Mouse (Mus musculus): ENCODE data around the gene Spa17.

Spa17 gene

DNA sequence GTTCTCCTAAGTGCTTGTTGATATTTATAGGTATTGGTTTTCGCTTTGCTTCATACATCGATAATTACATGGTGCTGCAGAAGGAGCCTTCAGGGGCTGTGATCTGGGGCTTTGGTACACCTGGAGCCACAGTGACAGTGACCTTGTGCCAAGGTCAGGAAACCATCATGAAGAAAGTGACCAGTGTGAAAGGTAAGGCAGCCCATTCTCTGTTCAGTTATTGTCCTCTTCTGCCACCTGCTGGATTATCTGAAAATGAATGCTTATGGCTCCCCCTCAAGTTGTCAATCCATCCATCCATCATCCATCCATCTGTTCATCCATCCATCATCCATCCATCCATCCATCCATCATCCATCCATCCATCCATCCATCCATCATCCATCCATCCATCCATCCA lies 3.2 kb upstream of the Spa17 start:
- peak; percentile 43 for DNase-seq (ENCODE audit: low read depth, low spot score)

DNA sequence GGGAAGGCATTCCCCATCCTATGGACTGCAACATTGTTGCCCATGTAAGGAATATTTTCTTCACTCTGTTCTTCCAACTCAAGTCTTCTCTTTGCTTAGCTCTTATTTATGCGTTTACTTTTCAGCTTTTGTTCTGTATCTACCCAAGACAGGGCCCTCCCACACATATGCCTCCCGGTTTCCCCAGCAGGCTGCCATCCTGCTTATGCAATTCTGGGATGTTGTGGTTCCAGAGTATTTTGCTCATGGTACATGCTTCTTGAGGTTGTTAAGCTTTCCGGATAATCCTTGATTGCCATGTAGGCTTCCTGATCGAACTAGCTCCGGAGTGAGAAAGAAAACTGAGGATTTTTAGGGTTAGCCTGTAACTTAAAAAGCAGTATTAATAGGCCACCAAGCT lies 1.7 kb upstream of the Spa17 start:
- no peak for DNase-seq (ENCODE audit: low read depth, low spot score)

DNA sequence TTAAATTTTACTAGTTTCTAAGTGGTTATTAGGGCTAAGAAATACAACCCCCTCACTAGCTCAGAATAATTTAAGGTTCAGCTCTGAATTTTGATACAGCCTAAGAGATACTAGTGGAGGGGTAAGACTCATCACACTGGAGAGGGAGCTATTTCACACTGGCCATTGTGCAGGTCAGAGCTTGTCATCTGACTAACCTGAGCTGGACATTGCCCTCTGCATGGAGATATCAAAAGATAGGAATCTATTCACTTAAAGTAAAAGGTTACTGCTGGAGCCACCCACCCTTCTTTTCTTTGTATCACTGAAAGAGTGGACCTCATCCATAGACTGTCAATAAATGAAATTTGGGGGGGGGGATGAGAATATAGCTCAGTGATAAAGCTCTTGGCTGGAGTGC lies 794 bp upstream of the Spa17 start:
- DNase-seq (ENCODE audit: low read depth, low spot score): no peak

DNA sequence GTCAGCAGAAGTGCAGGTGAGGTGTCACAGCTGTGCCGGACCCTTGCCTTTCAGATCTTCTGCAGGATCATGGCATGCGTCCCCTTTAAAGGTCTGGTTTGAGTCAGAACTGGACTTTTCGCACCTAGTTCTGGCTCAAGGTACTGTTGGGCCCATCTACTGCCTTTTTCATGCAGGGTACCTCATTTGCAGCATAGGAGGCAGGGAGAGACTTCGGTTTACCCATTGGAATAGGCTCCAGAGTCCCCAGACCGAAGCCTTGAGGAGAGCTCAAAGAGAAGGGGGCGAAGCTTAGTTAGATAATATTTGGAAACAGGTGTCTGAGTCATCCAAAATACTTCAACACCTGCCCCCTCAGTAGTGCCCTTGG lies 374 bp upstream of the Spa17 start:
- no peak for DNase-seq (ENCODE audit: low read depth, low spot score)

DNA sequence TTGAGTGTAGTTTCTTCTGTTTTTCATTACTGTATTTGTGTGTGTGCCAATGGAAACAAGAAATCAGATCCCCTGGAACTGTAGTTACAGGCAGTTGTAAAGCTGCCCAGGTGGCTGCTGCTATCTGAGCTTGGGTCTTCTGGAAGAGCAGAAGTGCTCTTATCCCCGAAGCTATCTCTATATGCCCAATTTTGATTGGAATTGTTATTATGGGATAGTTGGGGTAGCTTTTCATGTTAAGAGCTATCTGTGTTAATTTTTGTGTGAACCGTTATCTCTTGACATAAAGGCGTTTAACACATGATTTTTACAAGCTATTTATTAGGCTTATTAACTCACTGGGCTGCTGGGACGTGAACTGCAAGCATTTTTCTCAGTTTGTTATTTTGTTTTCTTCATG lies 4.0 kb downstream of the Spa17 start:
- DNase-seq (ENCODE audit: low read depth, low spot score): no peak

DNA sequence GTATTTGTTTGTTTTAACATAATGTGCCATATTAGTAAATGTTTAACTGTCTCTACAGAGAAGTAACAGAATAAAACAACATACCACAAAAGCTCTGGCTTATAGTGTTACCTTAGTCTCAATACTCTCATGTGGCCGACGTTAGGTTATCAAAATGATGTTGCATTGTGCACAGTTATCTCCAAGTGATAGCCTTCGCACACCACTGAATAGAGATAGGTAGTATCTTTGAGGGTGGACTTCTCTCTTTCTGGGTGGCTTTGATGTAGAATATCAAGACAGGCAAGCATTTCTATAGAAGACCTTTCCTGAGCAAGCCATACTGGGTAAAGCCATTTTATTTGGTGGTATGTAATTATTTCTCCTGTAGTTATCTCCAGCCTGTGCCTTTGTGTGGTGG lies 8.4 kb downstream of the Spa17 start:
- DNase-seq (ENCODE audit: low read depth, low spot score): no peak

DNA sequence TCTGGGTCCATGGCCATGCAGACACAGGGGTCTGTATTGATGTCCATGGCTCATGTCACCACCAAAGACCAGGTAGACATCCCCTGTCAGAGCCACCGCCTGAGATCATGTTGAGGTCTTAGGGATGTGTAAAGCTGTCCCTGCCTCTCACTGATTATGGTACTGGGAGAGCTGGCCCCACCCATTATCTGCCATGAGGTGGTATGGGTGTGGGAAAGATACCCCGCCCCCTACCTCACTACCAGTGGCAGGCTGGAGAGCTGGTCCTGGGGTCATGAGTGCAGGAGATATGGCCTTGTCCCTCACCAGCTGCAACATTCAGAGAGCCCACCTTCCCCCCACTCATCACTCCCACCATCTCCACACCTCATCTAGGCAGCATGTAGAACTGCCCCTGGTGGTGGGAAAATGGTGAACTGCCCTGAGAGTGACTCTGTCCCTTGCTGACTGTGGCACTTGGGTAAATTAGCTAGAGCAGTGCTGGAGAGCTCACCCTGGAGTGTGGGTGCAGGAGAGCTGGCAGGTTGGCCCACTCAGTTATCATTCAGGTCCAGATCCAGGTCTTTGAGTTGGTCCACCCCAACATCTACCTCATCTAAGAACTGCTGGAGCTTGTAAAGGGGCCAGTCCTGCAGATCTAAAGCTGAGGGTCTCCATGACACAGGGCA lies 12.8 kb downstream of the Spa17 start:
- no peak for DNase-seq (ENCODE audit: low read depth, low spot score)

DNA sequence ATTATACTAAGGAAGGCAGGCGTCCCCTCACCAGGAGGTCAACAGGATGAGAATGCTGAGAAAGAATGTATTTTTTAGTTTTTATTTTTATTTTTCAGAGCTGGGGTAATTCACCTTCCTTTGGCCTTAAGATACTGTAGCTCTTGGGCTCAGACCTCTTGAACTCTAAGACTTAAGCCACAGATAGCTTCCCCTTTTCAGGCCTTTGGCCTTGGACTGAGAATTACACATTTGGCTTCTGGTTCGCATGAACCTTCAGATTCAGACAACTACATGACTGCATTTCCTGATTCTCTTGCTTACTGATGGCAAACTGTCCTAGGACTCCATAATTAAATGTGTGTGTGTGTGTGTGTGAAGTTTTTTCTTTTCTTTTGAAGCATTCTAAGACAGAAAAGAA lies 14.9 kb downstream of the Spa17 start:
- no peak for DNase-seq (ENCODE audit: low read depth, low spot score)

DNA sequence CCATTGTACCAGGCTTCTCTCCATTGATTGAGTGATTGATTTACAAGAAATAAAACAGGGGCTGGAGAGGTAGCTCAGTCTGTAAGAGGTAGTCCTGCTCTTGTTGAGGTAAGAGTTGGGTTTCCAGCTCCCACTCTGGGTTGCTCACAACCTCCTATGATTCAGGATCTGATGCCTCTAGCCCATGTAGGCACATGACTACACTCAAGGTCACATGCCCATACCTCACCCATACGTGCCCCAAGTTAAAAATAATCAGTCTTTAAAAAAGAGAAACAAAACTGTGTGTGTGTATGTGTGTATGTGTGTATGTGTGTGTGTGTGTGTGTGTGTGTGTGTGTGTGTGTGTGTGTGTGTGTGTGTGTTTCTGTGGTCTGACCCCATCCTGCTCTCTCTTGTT lies 18.0 kb downstream of the Spa17 start:
- no peak for DNase-seq (ENCODE audit: low read depth, low spot score)

DNA sequence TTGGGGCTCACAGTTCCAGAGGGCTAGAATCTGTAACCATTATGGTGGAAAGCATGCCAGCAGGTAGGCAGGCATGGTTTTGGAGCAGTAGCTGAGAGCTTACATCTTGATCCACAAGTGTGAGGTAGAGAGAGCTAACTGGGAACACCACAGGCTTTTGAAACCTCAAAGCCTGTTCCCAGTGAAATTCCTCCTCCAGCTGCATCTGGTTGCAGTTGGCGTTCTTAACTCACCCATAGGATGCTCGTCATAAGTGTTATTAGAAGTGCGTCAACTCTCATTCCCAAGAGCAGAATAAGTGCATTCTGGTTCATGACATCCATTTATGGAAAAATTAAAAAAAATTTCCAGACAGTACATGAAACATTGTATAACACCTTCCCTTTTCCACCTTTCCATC lies 19.8 kb downstream of the Spa17 start:
- DNase-seq (ENCODE audit: low read depth, low spot score): no peak

DNA sequence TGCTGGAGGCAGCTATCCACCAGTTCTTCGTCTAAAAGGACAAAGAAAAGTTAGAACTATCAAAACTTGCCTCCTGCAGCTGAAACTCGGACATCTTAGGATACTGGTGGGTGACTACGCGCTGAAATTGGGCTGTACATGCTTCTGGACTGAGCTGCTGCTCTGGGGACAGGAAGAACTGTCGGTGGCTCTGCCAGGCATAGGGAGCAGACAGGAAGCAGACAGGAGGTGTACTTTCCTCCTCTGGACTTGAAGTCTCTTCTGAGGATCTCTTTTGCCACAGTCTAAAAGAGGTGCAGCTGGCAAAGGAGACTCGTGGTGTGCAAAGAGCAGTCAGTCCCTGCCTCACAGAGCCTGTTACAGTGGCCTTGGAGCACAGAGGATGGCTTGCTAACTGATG lies 20.9 kb downstream of the Spa17 start:
- DNase-seq (ENCODE audit: low read depth, low spot score): no peak

DNA sequence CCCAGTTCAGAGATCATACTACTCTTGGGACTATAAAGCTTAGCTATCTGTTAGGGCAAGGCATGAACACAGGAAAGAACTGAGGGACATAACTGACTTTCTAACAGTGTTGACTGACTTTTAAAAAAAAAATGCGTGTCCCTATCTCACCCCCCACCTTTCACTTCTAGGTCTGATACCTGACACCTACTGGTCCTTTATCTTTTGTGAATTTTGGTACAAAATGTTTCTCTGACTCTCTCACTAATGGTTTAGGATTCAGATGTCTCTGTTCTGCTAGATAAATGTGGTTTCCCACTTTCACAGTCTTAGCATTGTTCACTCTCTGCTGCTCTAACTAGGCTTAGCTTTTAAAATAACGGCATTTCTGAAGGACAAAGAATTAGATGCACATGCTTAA lies 21.5 kb downstream of the Spa17 start:
- no peak for DNase-seq (ENCODE audit: low read depth, low spot score)

DNA sequence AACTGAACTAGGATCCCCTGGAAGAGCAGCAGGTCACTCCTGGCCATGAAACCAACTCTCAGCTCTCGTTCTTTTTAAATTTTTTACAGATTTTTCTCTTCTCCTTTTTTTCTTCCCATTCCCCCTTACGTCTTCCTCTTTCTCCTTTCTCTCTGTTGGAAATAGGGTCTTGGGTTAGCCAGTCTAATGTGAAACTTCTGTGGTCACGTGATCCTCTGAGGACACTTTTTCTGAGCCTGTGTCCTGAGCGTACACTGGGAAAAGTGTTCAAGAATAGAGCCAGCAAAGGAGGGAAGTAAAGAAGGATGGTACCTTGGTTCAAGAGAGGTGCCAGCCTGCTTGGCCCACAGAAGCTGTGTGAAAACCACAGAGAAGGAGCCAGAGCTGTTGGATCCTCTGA lies 23.1 kb downstream of the Spa17 start:
- no peak for DNase-seq (ENCODE audit: low read depth, low spot score)

DNA sequence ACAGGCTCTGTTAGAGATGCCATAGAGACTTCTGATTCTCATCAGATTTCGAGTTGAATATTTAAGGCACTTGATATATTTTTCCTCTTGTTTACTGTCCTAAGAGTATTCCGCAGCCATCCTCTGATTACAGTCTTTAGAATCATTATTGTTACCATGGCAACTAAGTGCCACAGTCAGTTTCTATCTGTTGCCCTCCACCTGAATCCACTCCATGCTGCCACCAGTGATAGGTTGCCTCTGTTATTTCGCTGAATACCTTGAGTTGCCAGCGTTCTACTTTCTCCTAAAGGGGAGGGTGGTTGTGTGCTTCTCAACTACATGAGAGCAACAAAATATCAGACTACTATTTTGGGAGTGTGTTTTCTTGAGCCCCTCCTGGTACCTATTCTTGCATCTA lies 26.8 kb downstream of the Spa17 start:
- no peak for DNase-seq (ENCODE audit: low read depth, low spot score)

DNA sequence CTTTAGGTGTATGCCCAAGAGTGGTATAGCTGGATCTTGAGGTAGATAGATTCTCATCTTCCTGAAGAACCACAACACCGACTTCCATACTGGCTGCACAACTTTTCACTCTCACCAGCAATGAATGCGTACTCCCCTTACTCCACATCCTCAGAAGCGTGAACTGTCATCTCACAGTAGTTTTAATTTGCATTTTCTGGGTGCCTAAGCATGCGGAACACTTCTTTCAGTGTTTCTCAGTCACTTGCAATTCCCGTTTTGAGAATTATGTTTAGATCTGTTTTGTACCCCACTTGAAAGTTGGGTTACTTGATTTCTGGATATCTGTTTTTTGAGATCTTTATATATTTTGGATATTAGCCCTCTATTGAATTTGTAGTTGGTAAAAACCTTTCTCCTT lies 29.9 kb downstream of the Spa17 start:
- no peak for DNase-seq (ENCODE audit: low read depth, low spot score)

DNA sequence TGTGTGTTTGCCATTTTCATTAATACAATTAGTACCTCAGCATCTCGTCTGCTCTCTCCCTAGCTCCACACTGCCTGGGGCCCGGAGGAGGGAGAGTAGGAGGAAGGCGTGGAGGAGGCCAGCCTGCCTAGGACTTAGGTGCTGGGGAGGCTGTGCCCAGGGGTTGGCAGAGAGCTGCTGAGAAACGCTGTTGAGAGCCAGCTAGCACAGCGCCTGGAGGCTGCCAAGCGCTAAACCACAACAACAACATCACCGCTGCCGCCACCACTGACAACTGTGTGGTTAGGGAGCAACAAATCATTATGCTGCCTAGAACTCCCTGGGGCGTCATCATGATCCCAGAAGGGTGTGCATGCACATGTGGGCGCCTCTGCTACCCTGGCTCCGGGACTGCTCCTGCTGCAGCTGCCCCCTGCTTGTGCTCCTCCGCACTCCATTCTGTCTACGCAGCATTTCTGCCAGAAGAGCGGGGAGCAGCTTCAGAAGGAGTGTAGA lies 37.0 kb downstream of the Spa17 start:
- DNase-seq (ENCODE audit: low read depth, low spot score): no peak

DNA sequence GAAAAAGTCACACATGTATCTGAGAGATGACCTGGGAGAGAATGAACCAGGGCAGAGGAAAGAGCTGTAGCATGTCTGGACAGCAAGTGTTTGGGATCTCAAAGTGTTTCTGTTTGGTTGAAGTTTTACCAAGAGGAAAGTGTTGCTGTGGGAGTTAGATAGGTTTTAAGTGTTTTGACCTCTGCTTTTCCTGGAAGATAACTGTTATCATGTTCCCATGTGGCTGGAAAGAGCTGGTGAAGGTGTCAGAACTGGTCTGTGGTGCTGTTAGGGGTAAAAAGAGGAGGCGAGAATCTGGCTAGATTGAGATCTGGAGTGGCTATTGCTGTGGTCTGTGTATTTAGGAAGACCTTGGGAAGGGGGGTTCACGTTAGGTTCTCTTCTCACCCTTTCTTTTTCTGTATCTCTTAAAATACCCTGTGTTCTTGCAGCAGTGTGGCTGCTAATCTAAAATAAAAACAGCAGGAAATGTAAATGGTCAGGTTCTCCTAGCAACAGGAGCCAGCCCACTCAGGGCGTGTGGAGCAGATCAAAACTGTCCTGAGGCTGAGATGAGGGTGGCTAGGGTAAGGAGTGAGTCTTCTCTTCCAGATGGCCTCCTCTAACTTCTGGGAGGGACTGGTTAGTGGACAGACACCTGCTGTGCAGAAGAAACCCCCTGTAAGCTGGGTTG lies 41.2 kb downstream of the Spa17 start:
- DNase-seq (ENCODE audit: low read depth, low spot score): no peak

DNA sequence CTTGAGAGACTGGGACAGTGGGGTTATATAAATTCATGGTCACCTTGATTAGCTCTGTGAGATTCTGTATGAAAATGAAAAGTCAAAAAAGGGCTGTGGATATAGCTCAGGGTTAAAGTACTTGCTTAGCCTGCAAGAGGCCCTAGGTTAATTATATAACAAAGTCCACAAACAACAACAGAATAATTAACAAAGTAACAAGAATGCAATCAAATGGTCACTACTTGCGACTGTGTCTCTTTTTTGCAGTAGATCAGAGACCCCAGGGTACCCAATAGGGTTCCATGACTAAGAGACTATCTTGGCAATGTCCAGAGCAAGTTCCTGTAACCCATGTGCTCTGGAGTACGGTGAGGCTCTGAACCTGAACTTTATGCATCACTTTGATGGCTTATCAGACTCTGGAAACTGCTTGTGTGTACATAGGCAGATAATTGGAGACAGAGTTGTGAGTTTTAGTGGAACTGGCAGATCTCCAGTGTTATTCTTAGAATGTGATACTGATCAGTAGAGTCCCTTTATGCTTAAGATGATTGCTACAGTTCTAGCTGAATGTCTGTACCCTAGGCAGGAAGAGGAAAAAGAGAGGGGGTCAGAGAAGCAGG lies 44.2 kb downstream of the Spa17 start:
- DNase-seq (ENCODE audit: low read depth, low spot score): no peak

DNA sequence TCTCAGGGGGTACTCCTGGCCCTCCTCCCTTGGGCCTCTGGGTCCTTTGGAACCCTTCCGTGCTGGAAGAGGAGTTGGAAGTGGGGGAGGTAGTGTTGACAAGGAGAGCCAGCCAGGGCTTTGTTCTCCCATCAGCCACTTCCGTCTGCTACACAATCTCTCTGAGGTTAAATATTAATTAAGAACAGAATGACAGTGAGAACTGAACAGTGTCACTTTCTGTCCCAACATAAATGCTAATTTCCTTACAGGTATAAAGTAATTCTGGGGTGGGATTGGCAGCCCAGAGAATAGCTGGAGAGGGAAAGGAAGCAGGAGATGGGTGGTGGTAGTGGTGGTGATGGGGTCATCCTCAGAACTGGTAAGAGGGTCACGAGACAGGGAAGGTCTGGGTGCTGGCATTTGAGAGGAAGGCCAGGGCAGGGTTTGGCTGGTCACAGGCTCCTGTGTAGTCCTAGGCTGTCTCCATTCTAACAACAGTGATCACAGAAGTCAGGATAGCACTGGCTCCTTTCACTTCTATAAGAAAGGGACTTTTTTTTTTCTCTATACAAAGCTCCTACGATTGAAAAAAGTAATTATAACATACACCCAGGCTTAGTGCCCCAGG lies 44.8 kb downstream of the Spa17 start:
- DNase-seq (ENCODE audit: low read depth, low spot score): no peak

DNA sequence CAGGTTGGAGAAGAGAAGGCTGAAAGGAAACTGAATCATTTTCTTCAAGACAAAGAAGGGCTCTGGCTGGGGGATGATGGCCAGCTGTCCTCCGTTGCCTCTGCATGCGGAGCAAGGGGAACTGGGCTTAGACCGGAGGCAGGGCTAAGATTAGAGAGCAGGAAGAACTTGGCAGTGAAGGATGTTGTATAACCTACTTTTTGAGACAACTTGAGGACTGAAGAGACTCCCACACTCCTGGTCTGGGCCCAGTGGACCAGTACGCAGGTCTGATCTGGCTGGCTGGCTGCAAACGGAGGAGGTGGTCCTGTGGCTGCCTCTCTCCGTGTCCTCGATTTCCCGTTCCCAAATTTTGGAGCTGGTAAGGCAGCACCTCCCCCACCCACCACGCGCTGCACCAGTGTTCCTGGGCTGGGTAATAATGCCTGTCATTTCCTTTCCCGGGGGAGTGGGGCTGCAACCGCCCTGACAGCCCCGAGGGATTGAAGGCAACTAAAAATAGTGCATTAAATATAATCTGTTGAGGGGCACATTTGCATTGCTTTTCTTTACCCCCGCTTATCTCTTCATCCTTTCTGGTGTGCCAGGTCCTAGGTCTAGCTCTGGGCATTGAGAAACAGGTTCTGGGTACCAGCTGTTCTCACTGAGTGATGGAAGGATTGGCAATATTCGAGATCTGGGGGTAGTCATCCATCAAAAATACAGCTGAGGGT lies 45.5 kb downstream of the Spa17 start:
- no peak for DNase-seq (ENCODE audit: low read depth, low spot score)

DNA sequence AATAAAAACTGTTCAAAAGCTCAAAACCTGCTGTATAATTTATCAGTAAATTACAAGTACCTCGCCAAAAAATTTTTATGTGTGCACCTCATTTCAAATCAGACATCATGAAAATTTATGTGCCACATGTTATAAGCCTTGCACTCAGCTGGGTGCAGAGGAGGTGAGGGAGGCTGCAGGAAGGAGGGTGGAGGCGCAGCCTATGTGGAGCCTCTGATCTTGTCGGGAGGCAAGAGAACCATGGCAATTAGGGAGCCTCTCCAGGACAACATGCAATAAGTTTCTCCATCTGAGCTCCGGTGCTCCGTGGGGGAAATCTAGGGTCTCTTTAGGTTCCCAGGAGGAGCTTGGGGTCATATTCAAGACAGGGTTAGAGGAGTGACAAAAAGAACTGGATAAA lies 46.1 kb downstream of the Spa17 start:
- no peak for DNase-seq (ENCODE audit: low read depth, low spot score)

DNA sequence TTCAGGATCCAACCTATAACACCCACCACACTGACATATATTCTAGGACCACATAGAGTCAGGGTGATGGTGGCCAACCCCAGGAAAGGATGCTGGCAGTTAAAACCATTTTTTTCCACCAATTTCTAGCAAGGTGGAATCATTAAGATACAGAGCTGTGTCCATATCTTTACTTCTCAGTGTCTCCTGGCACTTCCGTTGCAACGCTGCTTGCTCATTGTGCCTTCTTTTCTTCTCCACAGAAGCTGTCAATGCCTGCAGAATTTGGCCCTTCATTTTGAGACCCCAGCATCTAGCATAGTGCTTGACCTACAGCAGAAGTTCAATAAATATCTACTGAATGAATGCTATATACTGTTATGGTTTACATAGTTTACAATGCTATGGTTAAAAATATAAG lies 46.5 kb downstream of the Spa17 start:
- DNase-seq (ENCODE audit: low read depth, low spot score): no peak

Measured in forelimb bud, embryonic 11.5 days (tissue).